Mouse (Mus musculus): ENCODE results near the gene Wee1. TPM values are rescaled to one million over a fixed set of nuclear protein-coding genes. Genes with fewer than 3 reads are reported as not detected.

Wee1 gene
- total RNA-seq, 2 experiments from 2014 or later = 10.3 to 12.2 TPM

Other genes starting within 250 kb of the Wee1 start
- gene Dennd5a, start 161.6 kb upstream of the Wee1 start, total RNA-seq (2021) = 100 to 1,000 TPM; 161 to 174 TPM
- gene Tmem41b, start 135.1 kb upstream of the Wee1 start, total RNA-seq (2021) = 10 to 100 TPM; 48.5 to 51.7 TPM
- 100 to 1,000 TPM in 1 of 2 experiments, 10 to 100 TPM in 1; 86.1 to 103 TPM for gene Ipo7, start 103.8 kb upstream of the Wee1 start, total RNA-seq (2021)
- gene Zfp143, start 60.8 kb upstream of the Wee1 start, total RNA-seq (2021) = 10 to 100 TPM; 11.1 to 13.1 TPM
- 10 to 100 TPM; 16.0 to 20.4 TPM for gene Swap70, start 99.7 kb downstream of the Wee1 start, total RNA-seq (2021)